Mouse (Mus musculus): ENCODE data around the gene Itgb5.

The Itgb5 gene

GRCm38 (mm10) chr16:33904553-33904952, 75.1 kb downstream of the Itgb5 start:
- DNase-seq (ENCODE audit: low spot score) = no peak

GRCm38 (mm10) chr16:33908239-33908638, 78.8 kb downstream of the Itgb5 start:
- no peak for DNase-seq (ENCODE audit: low spot score)

GRCm38 (mm10) chr16:33914997-33915396, 85.5 kb downstream of the Itgb5 start:
- no peak for DNase-seq (ENCODE audit: low spot score)

- DNase-seq (ENCODE audit: low spot score) = peak; percentile 93
Observed at GRCm38 (mm10) chr16:33916473-33917251, 87.2 kb downstream of the Itgb5 start.

GRCm38 (mm10) chr16:33917390-33917789, 87.9 kb downstream of the Itgb5 start:
- peak; percentile 34 for DNase-seq (ENCODE audit: low spot score)

- DNase-seq (ENCODE audit: low spot score) = no peak
Observed at GRCm38 (mm10) chr16:33917926-33918325, 88.5 kb downstream of the Itgb5 start.

- DNase-seq (ENCODE audit: low spot score) = no peak
Observed at GRCm38 (mm10) chr16:33921514-33921913, 92.0 kb downstream of the Itgb5 start.

GRCm38 (mm10) chr16:33922111-33923000, 92.9 kb downstream of the Itgb5 start:
- peak; percentile 42 for DNase-seq (ENCODE audit: low spot score)

- DNase-seq (ENCODE audit: low spot score) = no peak
Observed at GRCm38 (mm10) chr16:33923001-33923316, 93.5 kb downstream of the Itgb5 start.

- DNase-seq (ENCODE audit: low spot score) = no peak
Observed at GRCm38 (mm10) chr16:33923758-33924157, 94.3 kb downstream of the Itgb5 start.

GRCm38 (mm10) chr16:33927263-33927824, 97.9 kb downstream of the Itgb5 start:
- DNase-seq (ENCODE audit: low spot score) = no peak

- peak; percentile 52 for DNase-seq (ENCODE audit: low spot score)
Observed at GRCm38 (mm10) chr16:33928788-33929462, 99.5 kb downstream of the Itgb5 start.

- no peak for DNase-seq (ENCODE audit: low spot score)
Observed at GRCm38 (mm10) chr16:33930785-33931184, 101.3 kb downstream of the Itgb5 start.

- DNase-seq (ENCODE audit: low spot score) = no peak
Observed at GRCm38 (mm10) chr16:33931682-33932081, 102.2 kb downstream of the Itgb5 start.

- no peak for DNase-seq (ENCODE audit: low spot score)
Observed at GRCm38 (mm10) chr16:33932126-33932525, 102.7 kb downstream of the Itgb5 start.

- no peak for DNase-seq (ENCODE audit: low spot score)
Observed at GRCm38 (mm10) chr16:33933411-33933810, 103.9 kb downstream of the Itgb5 start.

- DNase-seq (ENCODE audit: low spot score) = no peak
Observed at GRCm38 (mm10) chr16:33934701-33935406, 105.4 kb downstream of the Itgb5 start.

GRCm38 (mm10) chr16:33935407-33935785, 105.9 kb downstream of the Itgb5 start:
- DNase-seq (ENCODE audit: low spot score) = no peak

- no peak for DNase-seq (ENCODE audit: low spot score)
Observed at GRCm38 (mm10) chr16:33936885-33937284, 107.4 kb downstream of the Itgb5 start.

GRCm38 (mm10) chr16:33937567-33937966, 108.1 kb downstream of the Itgb5 start:
- peak; percentile 41 for DNase-seq (ENCODE audit: low spot score)

- DNase-seq (ENCODE audit: low spot score) = no peak
Observed at GRCm38 (mm10) chr16:33938311-33939132, 109.1 kb downstream of the Itgb5 start.

All from ovary, adult 18-20 months (tissue).